Mouse (Mus musculus) stomach, embryonic 14.5 days (tissue): ENCODE results near the gene Aspg. TPM values are rescaled to one million over a fixed set of nuclear protein-coding genes. Genes with fewer than 3 reads are reported as not detected.
A peak's percentile ranks its signal among the peaks of the same experiment; 100 is the strongest.

Source experiments
- ATAC-seq: fragments of 200-750 bp; cut with Nextera tagmentation; 2 replicates; pipeline ENCODE4 v1.8.0; 2017; ENCODE audit warnings: low read depth, moderate TSS enrichment; ENCODE audit not compliant: insufficient number of reproducible peaks, insufficient read depth, low FRiP score
- H3K27ac ChIP-seq: fragments of 300-500 bp; sonication (generic); 2 replicates; pipeline ENCODE4 v1.5.1; 2014; ENCODE audit warnings: mild to moderate bottlenecking, low read length, moderate library complexity, mixed read lengths
- H3K27me3 ChIP-seq: fragments of 300-500 bp; sonication (generic); 2 replicates; pipeline ENCODE4 v1.6.1; 2014; ENCODE audit warnings: low read length, control low read depth, mixed read lengths; ENCODE audit not compliant: control insufficient read depth, insufficient read depth
- H3K36me3 ChIP-seq: fragments of 300-500 bp; sonication (generic); 2 replicates; pipeline ENCODE4 v1.6.1; 2014; ENCODE audit warnings: mild to moderate bottlenecking, control low read depth, low read length, moderate library complexity, mixed read lengths; ENCODE audit not compliant: control insufficient read depth, insufficient read depth
- H3K4me1 ChIP-seq: fragments of 300-500 bp; sonication (generic); 2 replicates; pipeline ENCODE4 v1.6.1; 2014; ENCODE audit warnings: low read length, control low read depth, mixed read lengths; ENCODE audit not compliant: control insufficient read depth, insufficient read depth
- H3K4me2 ChIP-seq: fragments of 300-500 bp; sonication (generic); replicated peaks from 2 replicates; pipeline ENCODE4 v1.6.1; 2014; ENCODE audit warnings: low read depth, low read length, control low read depth
- H3K4me3 ChIP-seq: fragments of 300-500 bp; sonication (generic); 2 replicates; pipeline ENCODE4 v1.5.1; 2014; ENCODE audit warnings: low read depth, low read length, control low read depth
- H3K9ac ChIP-seq: fragments of 300-500 bp; sonication (generic); replicated peaks from 2 replicates; pipeline ENCODE4 v1.6.1; 2014; ENCODE audit warnings: low read depth, mild to moderate bottlenecking, control low read depth, low read length, moderate library complexity, mixed read lengths
- H3K9me3 ChIP-seq: fragments of 300-500 bp; sonication (generic); 2 replicates; pipeline ENCODE4 v1.6.1; 2016; ENCODE audit warnings: low read depth, low read length, control low read depth; ENCODE audit not compliant: control insufficient read depth
- WGBS: fragments of 180-500 bp; shearing (Covaris S2); extraction: QIAGEN DNeasy Blood & Tissue Kit; methylation state at CpG from one replicate; pipeline ENCODE4 v1.1.7; 2014; 5-methylcytosine and 5-hydroxymethylcytosine counted together
- polyA plus RNA-seq: library from polyadenylated mRNA; unstranded; fragments of >200 nt; fragmentation: Nextera tagmentation; extraction: Ambion mirVana; gene quantifications from 2 replicates; pipeline ENCODE4 v1.2.1, GENCODE M21; 2014

Gene Aspg
- polyA plus RNA-seq, 1 experiment from 2014 or later: 1.7 TPM

- Histone ChIP-seq H3K36me3 (no peaks in the 10 kb centered on the region), H3K9ac (no peak overlapping the region), H3K4me1 (0 out of 2 replicates have a peak, but pooled peaks cover 3% of the 10 kb centered on the region), H3K4me2 (no peak overlapping the region), H3K9me3 (no peaks in the 10 kb centered on the region), H3K27me3 (peaks cover 35% of the 10 kb centered on the region), H3K4me3 (no peak overlapping the region), H3K27ac (no peak overlapping the region)
- ATAC-seq: no peak
- WGBS: 63% methylated on average over 7 of the region's 7 CpGs
Measured at GRCm38 (mm10) chr12:112140745-112141144, 34.3 kb downstream of the Aspg start.

GRCm38 (mm10) chr12:112141300-112141699, 34.8 kb downstream of the Aspg start:
- Histone ChIP-seq H3K4me1 (0 out of 2 replicates have a peak, but pooled peaks cover 3% of the 10 kb centered on the region), H3K4me2 (no peak overlapping the region), H3K27ac (no peak overlapping the region), H3K9me3 (no peaks in the 10 kb centered on the region), H3K36me3 (no peaks in the 10 kb centered on the region), H3K27me3 (peaks cover 35% of the 10 kb centered on the region), H3K4me3 (no peak overlapping the region), H3K9ac (no peak overlapping the region)
- ATAC-seq: no peak
- 4% methylated on average over 6 of the region's 6 CpGs for WGBS

GRCm38 (mm10) chr12:112143116-112143832, 36.8 kb downstream of the Aspg start:
- Histone ChIP-seq H3K4me2 (peak overlapping the region; percentile 87), H3K9me3 (no peaks in the 10 kb centered on the region), H3K27ac (no peak overlapping the region), H3K27me3 (peaks cover 35% of the 10 kb centered on the region), H3K9ac (no peak overlapping the region), H3K4me1 (peaks cover 14% of the 10 kb centered on the region), H3K36me3 (no peaks in the 10 kb centered on the region), H3K4me3 (peak overlapping the region; percentile 55)
- WGBS: 7% methylated on average over 14 of the region's 14 CpGs
- ATAC-seq: no peak

GRCm38 (mm10) chr12:112143833-112144201, 37.3 kb downstream of the Aspg start:
- Histone ChIP-seq H3K27ac (no peak overlapping the region), H3K27me3 (peaks cover 35% of the 10 kb centered on the region), H3K4me2 (peak overlapping the region; percentile 87), H3K9ac (no peak overlapping the region), H3K4me3 (peak overlapping the region; percentile 55), H3K9me3 (no peaks in the 10 kb centered on the region), H3K36me3 (no peaks in the 10 kb centered on the region), H3K4me1 (peaks cover 14% of the 10 kb centered on the region)
- no peak for ATAC-seq
- WGBS: under 1% methylated on average over 43 of the region's 52 CpGs

GRCm38 (mm10) chr12:112144377-112145115, 38.1 kb downstream of the Aspg start:
- Histone ChIP-seq H3K9me3 (no peaks in the 10 kb centered on the region), H3K27ac (no peak overlapping the region), H3K4me2 (peak overlapping the region; percentile 87), H3K4me1 (peaks cover 14% of the 10 kb centered on the region), H3K9ac (no peak overlapping the region), H3K36me3 (no peaks in the 10 kb centered on the region), H3K4me3 (peak overlapping the region; percentile 55), H3K27me3 (peaks cover 35% of the 10 kb centered on the region)
- 4% methylated on average over 46 of the region's 46 CpGs for WGBS
- ATAC-seq: no peak

DNA sequence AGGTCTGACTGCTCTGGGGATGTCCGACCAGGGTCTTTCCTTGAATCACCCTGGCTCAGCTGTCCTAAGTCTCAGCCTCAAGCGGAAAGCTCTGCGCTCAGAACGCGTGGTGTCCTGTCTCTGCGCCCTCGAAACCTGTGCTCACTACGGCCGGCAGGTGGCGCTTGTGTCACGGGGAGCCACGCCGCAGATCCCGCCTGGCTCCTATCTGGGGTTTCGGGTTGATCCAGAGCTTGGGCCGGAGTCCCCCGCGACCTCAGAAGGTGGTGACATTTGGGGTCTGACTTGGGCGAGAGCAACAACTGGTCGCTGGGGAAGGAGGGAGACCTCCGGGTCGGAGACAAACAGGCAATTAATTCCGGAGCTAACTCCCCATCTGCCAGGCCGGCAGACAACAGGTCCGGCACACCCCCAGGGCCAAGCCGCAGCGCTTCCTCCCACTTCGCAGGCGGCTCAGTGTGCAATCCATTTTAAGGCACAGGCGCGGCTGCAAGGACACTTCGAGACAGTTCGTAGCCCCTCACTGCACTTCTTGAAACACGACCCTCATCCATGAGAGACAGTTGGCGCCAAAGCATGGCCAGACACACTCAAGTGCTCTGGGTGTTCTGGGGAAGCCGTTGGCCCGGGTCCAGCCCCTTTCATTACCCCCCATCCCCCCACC, 38.9 kb downstream of the Aspg start:
- no peaks in the 10 kb centered on the region for H3K36me3 ChIP-seq
- peak overlapping the region; percentile 87 for H3K4me2 ChIP-seq
- H3K4me1 ChIP-seq: peaks cover 17% of the 10 kb centered on the region
- H3K4me3 ChIP-seq: peak overlapping the region; percentile 55
- H3K27ac ChIP-seq: no peak overlapping the region
- no peak; the same call in 1 of the 2 replicates for ATAC-seq
- no peaks in the 10 kb centered on the region for H3K9me3 ChIP-seq
- no peak overlapping the region for H3K9ac ChIP-seq
- under 1% methylated on average over 37 of the region's 37 CpGs for WGBS
- H3K27me3 ChIP-seq: peaks cover 35% of the 10 kb centered on the region

- Histone ChIP-seq H3K4me2 (peak within 1 kb of the TSS; percentile 87), H3K27me3 (peaks cover 35% of the 10 kb centered on the region), H3K36me3 (no peaks in the 10 kb centered on the region), H3K4me3 (peak within 1 kb of the TSS; percentile 55), H3K4me1 (peaks cover 17% of the 10 kb centered on the region), H3K9ac (peak within 1 kb of the TSS; percentile 52), H3K9me3 (no peaks in the 10 kb centered on the region), H3K27ac (peak within 1 kb of the TSS; percentile 56; the same call in 1 of the 2 replicates)
- under 1% methylated on average over 66 of the region's 68 CpGs for WGBS
- peak; percentile 65 for ATAC-seq
Measured at GRCm38 (mm10) chr12:112145875-112146651, 39.6 kb downstream of the Aspg start, which contains the start of gene Kif26a. Gene Kif26a (plus strand): TSS chr12:112146208.

GRCm38 (mm10) chr12:112147365-112147764, 40.9 kb downstream of the Aspg start:
- Histone ChIP-seq H3K27ac (no peak overlapping the region; the same call in 1 of the 2 replicates), H3K9ac (0 out of 2 replicates have a peak overlapping the region, but pooled peaks have one; percentile 14), H3K4me1 (peaks cover 23% of the 10 kb centered on the region), H3K9me3 (no peaks in the 10 kb centered on the region), H3K4me2 (peak overlapping the region; percentile 87), H3K4me3 (peak overlapping the region; percentile 55), H3K27me3 (peaks cover 26% of the 10 kb centered on the region), H3K36me3 (no peaks in the 10 kb centered on the region)
- ATAC-seq: no peak
- WGBS: 37% methylated on average over 5 of the region's 5 CpGs
